Mouse (Mus musculus) forebrain, embryonic 13.5 days (tissue): ENCODE data around the gene Olfr693. TPM values are rescaled to one million over a fixed set of nuclear protein-coding genes. Genes with fewer than 3 reads are reported as not detected.

Source experiments
- ATAC-seq: fragments of 200-750 bp; cut with Nextera tagmentation; 2 replicates; pipeline ENCODE4 v1.8.0; 2017
- H3K27ac ChIP-seq: fragments of 300-500 bp; sonication (generic); 2 replicates; pipeline ENCODE4 v1.5.1; 2015; ENCODE audit warnings: inconsistent platforms, mild to moderate bottlenecking, moderate library complexity
- H3K27me3 ChIP-seq: fragments of 300-500 bp; sonication (generic); 2 replicates; pipeline ENCODE4 v1.6.1; 2015; ENCODE audit warnings: mild to moderate bottlenecking, inconsistent platforms
- H3K36me3 ChIP-seq: fragments of 300-500 bp; sonication (generic); 2 replicates; pipeline ENCODE4 v1.6.1; 2015; ENCODE audit warnings: mild to moderate bottlenecking, inconsistent platforms; ENCODE audit not compliant: poor library complexity, severe bottlenecking
- H3K4me1 ChIP-seq: fragments of 300-500 bp; sonication (generic); 2 replicates; pipeline ENCODE4 v1.6.1; 2015; ENCODE audit warnings: inconsistent platforms
- H3K4me2 ChIP-seq: fragments of 300-500 bp; sonication (generic); 2 replicates; pipeline ENCODE4 v1.6.1; 2015; ENCODE audit warnings: inconsistent platforms, mild to moderate bottlenecking, moderate library complexity
- H3K4me3 ChIP-seq: fragments of 300-500 bp; sonication (generic); 2 replicates; pipeline ENCODE4 v1.5.1; 2015; ENCODE audit warnings: mild to moderate bottlenecking, inconsistent platforms
- H3K9ac ChIP-seq: fragments of 300-500 bp; sonication (generic); 2 replicates; pipeline ENCODE4 v1.6.1; 2015; ENCODE audit warnings: mild to moderate bottlenecking, inconsistent platforms
- H3K9me3 ChIP-seq: fragments of 300-500 bp; sonication (generic); replicated peaks from 2 replicates; pipeline ENCODE4 v1.6.1; 2016; ENCODE audit warnings: inconsistent platforms
- WGBS: fragments of 180-500 bp; shearing (Covaris S2); methylation state at CpG from one replicate; pipeline ENCODE4 v1.1.7; 2015; 5-methylcytosine and 5-hydroxymethylcytosine counted together
- polyA plus RNA-seq: library from polyadenylated mRNA; unstranded; fragments of >200 nt; fragmentation: Nextera tagmentation; extraction: Ambion mirVana; gene quantifications from 2 replicates; pipeline ENCODE4 v1.2.1, GENCODE M21; 2015

The Olfr693 gene
- polyA plus RNA-seq, 1 experiment from 2014 or later: not detected

GRCm38 (mm10) chr7:106644222-106644870 lies 36.0 kb downstream of the Olfr693 start:
- Histone ChIP-seq H3K27ac (no peak overlapping the region), H3K36me3 (no peaks in the 10 kb centered on the region), H3K9ac (no peak overlapping the region), H3K4me2 (no peak overlapping the region), H3K4me3 (no peak overlapping the region), H3K9me3 (no peaks in the 10 kb centered on the region; the same call in 1 of the 2 replicates), H3K4me1 (no peaks in the 10 kb centered on the region), H3K27me3 (no peaks in the 10 kb centered on the region)
- 72% methylated on average over 3 of the region's 3 CpGs for WGBS
- no peak for ATAC-seq

GRCm38 (mm10) chr7:106640839-106641238 lies 39.5 kb downstream of the Olfr693 start:
- Histone ChIP-seq H3K27me3 (no peaks in the 10 kb centered on the region), H3K4me2 (no peak overlapping the region), H3K36me3 (no peaks in the 10 kb centered on the region), H3K4me3 (no peak overlapping the region), H3K9me3 (no peaks in the 10 kb centered on the region; the same call in 1 of the 2 replicates), H3K4me1 (no peaks in the 10 kb centered on the region), H3K27ac (no peak overlapping the region), H3K9ac (no peak overlapping the region)
- no peak for ATAC-seq
- 93% methylated on average over 1 of the region's 1 CpGs for WGBS

- no peak for ATAC-seq
- H3K27ac ChIP-seq: no peak overlapping the region
- WGBS: 88% methylated on average over 4 of the region's 4 CpGs
- no peak overlapping the region for H3K4me3 ChIP-seq
- H3K9me3 ChIP-seq: no peaks in the 10 kb centered on the region
- H3K9ac ChIP-seq: no peak overlapping the region
- no peak overlapping the region for H3K4me2 ChIP-seq
- no peaks in the 10 kb centered on the region for H3K27me3 ChIP-seq
- no peaks in the 10 kb centered on the region for H3K36me3 ChIP-seq
- H3K4me1 ChIP-seq: no peaks in the 10 kb centered on the region
Measured at GRCm38 (mm10) chr7:106635560-106635959, 44.8 kb downstream of the Olfr693 start.

Other genes starting within 250 kb of the Olfr693 start
- gene Olfr694, start 11.2 kb upstream of the Olfr693 start, polyA plus RNA-seq: not detected in 2 replicates
- gene Olfr695, start 35.8 kb upstream of the Olfr693 start, polyA plus RNA-seq: not detected in 2 replicates
- gene Olfr697, start 61.9 kb upstream of the Olfr693 start, polyA plus RNA-seq: not detected in 2 replicates
- gene Olfr698, start 74.8 kb upstream of the Olfr693 start, polyA plus RNA-seq: not detected in 2 replicates
- not detected in 2 replicates for gene Olfr699, start 112.6 kb upstream of the Olfr693 start, polyA plus RNA-seq
- gene Olfr700, start 128.2 kb upstream of the Olfr693 start, polyA plus RNA-seq: not detected in 2 replicates
- not detected in 2 replicates for gene Olfr701, start 133.5 kb upstream of the Olfr693 start, polyA plus RNA-seq
- not detected in 2 replicates for gene Olfr702, start 153.3 kb upstream of the Olfr693 start, polyA plus RNA-seq
- gene Olfr703, start 162.8 kb upstream of the Olfr693 start, polyA plus RNA-seq: not detected in 2 replicates
- gene Olfr704, start 182.6 kb upstream of the Olfr693 start, polyA plus RNA-seq: not detected in 2 replicates
- not detected in 2 replicates for gene Olfr705, start 196.3 kb upstream of the Olfr693 start, polyA plus RNA-seq
- gene Olfr706, start 207.6 kb upstream of the Olfr693 start, polyA plus RNA-seq: not detected in 2 replicates
- not detected in 2 replicates for gene Olfr707, start 220.7 kb upstream of the Olfr693 start, polyA plus RNA-seq
- gene Olfr1532-ps1, start 227.4 kb upstream of the Olfr693 start, polyA plus RNA-seq: not detected in 2 replicates